Mouse (Mus musculus) liver (tissue): Measurements from ENCODE around the gene Notum.

Experiments
- DNase-seq: peaks from one replicate; pipeline ENCODE4 v3.0.0-alpha.2; 2020; ENCODE audit warnings: mixed read lengths

Notum gene

DNA sequence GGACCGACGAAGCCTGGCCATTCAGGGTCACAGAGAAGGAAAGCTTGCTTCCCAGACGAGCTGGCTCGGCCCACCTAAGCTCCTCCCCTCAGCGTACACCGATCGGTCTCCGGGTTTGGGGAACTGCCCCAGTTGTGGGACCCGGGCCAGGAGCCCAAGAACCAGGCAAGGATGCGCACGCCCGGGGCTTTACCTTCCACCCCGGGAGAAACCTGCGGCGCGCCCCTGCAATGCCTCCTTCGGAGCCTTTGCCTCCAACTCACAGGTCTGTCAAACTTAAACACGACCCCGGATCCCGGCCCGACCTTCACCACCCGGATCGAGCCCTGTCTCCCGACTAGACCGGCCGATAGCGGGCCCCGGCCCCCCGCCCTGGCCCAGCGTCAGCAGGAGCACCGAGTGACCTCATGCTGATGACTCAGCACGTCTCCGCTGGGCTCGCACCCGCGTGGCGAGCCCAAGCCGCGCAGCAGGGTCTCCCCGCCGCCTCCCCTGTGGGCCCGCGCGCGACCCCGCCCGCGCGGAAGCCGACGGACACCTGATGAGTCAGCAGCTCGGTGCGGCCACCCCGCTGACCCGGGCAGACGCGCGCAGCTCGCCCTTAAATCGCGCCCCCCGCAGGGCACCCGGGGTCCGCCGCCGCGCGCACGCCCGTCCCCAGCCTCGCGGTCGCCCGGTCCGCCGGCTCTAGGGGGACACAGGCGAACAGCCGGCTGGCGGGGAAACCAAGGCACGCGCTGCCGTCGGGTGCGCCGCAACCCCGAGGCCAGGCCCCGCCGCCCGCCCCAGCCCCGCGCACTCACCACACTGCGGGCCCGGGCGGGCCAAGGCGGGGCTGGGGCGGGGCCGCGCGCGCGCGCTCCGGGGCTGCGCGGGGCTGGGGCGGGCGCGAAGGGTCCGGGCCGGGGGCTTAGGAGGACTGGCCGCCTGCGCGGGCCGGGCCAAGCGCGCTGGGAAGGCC, 28.1 kb downstream of the Notum start:
- peak; percentile 91 for DNase-seq

DNA sequence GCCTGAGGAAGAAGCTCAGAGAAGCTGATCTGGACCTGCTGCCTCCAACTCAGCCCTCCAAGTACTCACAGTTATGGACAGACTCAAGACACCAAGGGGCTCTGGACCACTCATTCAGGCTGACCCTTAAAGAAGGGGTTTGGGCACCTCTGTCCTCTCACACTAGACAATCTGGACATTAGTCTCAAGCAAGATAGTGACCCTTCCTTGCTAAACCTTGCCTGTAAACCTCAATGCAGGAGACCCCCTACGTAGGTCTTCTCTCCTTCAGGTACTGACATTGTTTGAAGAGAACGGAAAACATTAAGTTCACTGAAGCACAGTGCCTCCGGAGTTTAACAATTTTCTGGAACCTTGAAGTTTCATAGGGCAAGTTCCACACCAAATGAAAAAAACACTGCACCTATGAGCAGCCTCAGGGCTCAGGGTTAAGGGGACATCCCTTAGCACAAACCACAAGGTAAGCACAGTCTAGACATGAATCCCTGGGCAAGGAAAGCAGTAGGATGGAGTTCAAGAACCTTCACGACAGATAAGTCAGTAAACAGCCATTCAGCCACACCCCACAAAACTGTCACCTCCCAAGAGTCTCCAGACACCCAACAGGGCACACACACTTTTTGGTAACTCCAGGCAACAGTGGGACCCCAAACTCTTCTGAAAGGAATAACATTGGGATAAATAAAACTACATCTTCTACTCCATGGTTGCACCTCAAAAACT, 29.1 kb downstream of the Notum start:
- DNase-seq = peak; percentile 79

DNA sequence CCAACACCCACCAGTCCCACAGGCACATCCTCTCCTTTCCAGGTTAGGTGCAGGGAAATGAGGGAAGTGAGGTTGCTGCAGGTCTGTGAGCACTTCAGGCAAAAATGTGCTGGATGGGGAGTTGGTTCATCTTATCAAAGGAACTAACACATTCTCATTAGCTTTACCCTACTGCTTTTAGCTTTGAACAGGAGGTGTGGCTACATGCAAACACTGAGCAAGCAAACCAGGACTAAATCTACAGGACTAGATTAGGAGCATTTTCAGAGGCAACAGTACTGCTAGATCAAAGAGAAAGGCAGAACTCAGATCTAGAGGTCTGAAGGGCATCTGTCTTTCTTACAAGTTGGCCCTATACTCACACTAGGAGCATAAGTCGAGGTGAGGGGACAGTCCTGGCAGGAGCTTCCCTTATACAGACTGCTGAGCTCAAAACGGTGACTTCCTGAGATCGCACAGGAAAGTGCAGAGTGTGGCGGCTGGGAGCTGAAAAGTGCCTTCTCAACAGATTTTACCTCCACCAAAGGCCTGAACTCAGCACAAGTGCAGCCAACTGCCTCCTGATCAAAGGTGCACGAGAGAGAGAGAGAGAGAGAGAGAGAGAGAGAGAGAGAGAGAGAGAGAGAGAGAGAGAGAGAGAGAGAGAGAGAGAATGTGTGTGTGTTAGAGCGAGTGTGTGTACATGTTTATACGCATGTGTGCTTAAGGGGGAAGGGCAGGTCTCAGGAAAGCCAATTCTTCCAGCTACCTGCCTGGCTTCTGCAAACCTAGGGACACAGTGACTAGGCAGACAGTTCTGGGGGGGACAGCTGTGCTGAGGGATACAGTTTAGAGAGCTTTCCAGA, 29.9 kb downstream of the Notum start:
- peak; percentile 51 for DNase-seq

DNA sequence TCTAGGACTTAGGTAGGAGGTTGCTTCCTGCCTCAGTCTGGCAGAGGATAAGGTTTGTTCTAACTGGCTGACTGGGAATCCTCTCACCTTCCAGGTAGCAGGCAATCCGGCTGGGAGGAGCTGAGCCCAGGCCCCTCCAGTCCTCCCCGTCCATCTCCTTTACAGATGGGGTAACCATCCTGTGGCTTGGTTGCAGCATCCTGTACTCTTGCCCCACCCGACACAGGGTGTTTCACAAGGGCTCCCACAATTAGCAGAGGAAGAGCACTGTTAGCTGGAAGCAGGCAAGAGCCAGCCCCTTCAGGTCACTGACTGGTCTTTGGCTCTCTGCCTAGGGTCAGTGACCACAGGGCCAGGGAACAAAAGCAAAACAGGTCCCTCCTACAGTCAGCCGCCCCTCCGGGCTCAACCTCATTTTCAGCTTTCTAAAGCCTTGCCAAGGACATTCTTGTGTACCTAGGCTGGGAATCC, 30.5 kb downstream of the Notum start:
- peak; percentile 71 for DNase-seq

DNA sequence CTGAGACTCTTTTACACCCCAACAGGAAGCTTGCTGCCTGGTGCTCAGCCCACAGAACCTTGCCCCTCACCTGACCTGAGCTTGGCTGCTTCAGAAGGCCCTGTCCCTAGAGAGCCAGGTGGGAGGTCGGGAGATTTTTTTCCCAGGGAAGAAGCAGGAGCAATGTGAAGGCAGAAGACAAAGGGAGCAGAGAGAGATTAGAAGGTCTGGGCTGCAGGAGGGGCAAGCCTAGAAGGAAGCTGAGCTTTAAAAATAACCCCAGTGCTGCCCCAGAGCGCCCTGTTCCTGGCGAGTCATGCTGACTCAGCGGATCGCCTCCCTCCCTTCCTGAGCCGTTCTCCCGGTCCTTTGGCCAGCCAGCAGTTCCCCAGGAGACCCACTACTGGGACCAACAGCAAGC, 31.1 kb downstream of the Notum start:
- DNase-seq = peak; percentile 93

DNA sequence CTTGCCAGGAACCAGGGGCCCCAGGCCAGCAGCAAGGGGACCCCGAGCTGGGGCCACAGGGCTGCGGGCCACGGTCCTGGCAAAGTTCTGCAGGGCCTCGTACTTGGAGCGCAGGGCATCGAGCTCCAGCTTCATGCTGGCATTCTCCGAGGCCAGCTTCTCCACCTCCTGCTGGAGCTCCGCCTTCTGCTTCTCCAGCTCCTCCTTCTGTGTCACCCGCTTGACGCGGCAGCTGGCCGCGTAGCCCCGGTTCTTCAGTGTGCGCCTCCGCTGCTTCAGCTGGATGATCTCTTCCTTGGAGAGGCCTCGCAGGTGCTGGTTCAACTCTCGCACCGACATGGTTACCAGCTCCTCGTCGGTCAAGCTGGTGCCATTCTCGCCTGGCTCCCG, 31.6 kb downstream of the Notum start:
- DNase-seq = peak; percentile 85

DNA sequence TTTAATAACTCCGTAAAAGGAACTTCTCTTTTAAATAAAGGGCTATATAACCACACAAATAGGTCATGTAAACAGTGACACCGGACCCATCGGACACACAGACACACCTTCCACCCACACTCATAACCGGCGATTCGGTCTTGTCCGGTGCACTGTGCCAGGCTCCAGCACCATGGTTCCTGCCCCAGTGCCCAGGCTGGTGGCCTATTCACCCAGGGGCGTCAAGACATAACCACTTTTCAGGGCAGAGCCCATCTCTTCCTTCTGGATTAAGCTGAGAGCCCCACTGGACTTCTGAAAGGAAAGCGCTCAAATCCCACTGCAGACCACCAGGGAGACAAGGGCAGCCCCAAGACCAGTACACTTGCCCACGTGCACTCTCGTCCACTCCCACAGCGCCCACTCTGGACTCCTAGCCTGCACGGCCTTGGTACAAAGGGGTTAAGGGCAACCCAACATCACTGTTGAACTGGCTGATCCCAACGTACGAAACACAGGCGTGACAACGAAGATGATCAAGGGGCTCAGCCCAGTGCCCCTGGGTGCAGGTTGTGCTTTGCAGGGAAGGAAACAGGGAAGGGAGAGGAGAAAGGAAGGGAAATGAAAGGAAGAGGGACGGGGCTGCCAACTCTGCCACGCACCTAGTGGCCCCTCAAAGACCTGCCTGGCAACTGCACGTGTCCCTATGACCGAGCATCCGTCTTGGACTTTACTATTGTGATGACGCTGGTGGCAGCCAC, 32.2 kb downstream of the Notum start:
- DNase-seq = no peak

DNA sequence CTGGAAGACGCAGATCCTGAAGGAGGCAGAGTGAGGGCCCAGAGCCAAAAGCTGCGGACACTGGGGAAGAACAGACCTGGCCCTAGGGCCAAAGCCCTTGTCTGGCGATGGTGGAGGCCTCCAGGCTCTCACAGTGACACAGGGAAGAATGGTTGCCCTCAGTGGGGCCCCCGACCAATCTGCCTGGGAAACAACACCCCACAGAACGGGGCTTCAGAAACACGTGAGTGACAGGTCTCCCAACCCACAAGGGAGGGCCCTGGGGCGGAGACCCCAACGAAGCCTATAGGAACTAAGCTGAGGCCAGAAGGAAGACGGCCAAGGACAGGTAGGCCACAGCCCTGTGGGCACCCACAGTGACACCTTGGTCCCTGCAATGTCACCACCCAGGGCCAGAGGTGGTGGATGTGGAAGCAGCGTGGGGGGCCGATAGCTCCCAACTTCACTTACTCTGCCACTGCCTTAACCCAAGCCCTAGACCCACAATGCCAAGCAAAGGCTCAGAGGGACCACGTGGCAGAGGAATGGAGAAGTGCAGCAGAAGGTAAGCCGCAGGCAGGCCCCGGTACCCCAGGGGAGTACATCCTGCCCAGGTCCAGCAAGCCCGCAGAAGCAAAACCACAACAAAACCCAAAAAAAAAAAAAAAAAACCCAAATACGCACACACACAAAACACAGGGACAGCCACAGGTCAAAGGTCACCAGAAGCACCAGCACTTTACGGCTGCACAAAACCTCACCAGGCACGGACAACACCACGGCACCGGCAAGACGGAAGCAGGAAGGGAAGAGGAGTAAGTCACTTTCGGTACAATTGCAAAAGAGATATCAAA, 33.3 kb downstream of the Notum start:
- no peak for DNase-seq

DNA sequence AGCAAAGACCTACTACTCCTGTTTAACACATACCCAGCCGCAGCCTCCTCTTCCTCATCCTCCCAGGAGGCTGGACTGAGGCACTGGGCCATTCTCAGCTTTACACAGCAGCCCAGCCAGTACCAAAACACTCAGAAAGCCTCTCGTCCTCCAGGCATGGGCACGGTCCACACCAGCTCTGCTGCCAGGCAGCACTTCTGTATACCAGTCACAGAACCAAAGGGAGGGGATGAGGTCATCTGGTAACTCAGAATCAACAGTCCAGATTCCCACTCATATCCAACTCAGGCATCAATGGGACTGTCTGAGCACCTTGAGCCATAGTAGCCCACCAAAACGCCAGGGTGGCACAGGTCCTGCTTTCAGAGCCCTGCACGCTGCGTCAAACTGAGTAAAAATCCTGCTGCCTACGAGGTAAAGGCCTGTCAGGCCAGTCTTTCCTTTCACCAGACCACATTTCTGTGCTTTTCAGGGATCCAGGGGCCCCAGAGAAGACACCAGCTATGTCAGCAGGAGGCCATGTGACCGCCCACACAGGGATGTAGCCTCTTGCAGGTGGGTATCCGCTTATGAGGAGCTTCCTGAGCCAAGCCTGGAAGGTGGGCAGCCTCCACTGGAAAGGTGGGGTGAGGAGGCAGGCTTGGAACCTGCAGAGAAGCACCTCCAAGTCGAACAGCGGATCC, 34.0 kb downstream of the Notum start:
- no peak for DNase-seq

DNA sequence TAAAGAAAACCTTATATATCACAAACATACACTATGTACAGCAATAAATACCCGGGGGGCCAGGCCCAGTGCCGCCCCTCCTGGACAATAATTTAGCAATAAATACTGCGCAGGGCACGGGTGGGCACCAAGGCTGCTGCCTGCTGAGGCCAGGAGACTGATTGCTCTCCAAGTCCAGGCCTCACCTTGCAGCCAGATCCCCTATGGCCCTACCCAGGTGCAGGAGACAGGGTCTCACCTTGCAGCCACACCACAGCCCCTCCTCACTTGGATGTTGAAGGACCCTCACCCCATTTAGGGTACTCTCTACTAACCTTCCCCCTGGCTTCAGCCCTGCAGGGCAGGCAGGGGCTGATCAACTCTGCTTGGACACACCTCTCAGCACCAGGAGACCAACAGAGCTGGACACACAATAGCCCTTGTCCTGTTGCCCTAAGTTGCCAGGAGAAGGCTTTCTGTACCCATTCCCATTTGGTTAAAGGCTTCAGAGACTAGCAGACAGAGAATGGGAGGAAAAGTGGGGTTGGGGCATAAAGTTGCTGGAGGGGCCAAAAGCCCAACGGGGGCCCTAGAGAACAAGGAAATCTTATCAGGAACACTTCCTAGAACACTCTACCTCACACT, 35.7 kb downstream of the Notum start, which contains the start of gene Sirt7:
Gene Sirt7 (minus strand): TSS at position 89 of the 624 bp plus-strand sequence.
- DNase-seq = no peak

DNA sequence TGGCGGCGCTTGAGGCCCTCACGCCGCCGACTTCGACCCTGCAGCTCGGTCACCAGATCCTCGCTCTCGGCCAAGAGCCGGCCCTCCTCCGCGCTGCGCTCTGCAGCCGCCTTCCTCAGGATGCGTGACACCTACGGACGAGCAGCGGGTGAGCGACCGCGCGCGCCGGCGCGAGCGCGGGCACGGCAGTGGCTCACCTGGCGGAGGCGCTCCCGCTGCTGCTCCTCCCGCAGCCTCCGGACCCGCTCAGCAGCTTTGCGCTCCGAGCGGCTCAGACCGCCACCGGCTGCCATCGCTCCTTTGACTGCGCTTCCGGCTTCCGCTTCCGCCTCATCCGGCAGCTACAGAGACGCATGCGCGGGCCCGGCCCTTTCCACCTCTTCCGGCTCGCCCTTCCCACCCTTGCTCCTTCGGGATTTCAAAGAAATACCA, 36.3 kb downstream of the Notum start:
- DNase-seq = peak; percentile 89

DNA sequence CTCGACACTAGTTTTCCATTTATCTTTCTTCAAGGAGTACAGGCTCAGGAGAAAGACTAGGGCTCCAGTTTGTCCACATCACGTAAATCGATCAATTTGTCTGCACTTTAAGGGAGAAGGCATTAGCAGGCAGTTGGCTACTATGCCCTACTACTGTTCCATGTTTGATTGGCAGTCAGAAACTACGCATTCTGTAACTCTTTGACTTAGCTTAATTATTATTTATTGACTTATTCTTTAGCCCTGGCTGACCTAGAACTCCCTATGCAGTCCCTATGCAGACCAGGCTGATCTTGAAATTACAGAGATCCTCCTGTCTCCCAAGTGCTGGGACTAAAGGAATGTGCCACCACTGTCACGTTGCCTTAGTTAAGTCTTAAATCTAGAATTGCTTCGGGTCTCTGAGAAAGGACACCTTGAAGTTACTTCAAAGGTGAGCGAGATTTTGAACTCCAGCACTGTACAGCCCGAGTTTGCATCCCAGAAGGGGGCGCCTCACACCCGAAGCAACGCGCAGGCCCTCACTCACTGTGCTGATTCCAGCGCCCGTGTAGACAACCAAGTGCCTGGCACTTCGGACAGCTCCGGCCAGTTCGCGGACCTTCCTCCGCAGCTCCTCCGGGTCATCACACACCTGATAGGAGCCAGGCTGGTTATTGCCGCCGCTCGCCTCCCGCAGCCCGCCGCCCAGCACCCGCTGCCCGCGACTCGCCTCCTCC, 36.9 kb downstream of the Notum start:
- peak; percentile 85 for DNase-seq

DNA sequence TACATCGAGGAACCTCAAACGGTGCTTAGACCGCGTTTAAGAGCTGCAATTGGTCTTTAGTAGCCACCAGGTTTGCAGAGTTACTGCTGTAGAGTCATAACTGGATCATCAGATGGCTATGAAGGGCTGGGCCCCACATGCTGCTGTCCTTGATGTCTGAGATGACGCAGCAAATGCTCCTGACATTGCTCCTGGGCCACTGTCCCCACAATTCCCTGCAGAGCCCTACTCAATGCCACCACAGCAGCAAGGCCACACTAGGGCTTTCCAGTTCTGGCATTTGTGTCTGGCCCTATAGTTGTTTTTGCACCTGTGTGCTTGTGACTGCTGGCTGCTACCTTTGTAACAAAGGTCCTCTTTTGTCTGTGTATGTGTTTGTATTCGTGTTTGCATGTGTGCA, 38.2 kb downstream of the Notum start:
- DNase-seq = no peak

DNA sequence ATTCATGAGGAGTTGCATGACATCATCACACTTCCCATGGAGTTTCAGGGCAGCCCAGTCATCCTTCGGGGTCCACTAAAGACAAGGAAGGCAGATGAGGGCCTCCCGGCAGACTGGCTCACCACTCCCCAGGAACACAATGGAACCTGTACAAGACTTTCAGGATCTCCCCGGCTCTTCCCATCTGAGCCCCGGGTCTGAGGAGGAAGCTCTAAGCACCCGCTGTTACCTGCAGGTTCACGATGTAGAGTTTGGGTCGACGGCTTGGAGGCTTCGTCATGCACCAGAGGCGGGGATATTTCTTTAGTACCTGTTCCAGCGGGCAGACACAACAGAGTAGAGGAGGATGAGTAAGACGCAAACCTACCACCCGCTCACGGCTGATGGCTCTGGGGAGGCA, 40.8 kb downstream of the Notum start:
- DNase-seq = no peak

DNA sequence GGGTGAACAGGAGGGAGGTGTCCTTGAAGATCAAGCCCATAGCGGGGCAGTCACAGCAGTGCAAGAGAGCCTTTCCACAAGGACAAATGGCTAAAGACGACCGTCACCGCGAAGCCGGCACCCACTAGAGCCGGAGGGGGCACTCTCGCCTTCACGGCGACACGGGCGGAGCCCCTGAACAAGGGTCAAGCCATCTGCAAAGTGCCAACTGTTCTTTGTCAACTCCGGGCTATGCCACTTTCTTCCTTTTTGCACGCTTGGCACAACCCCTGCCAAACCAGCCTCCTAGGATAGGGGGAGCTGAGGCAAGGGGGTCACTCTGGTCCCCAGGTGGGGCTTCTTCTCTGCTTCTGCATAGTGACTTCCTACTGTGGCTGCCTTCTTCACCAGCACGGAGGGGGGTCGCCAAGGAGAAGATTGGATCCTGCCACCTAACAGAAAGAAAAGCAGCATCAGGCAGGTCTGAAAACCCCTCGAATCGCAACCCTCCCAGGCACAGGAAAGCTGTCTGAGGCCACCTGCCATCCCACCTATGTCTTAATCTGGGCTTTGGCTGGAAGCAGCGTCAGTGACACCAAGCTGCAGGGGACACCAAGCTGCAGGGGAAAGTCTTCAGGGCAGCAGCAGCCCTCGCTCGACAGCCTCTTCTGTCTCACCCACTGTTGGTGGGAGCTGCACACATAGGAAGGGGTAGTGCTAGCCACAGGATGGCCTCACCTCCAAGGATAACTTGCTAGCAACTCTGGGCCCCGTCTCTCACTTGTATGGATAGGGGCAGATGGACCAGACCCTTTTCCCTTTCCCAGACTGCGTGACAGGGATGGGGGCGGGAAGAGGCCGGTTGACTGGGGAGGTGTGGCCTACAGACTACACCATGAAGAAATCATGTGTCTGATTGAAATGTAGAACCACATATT, 42.1 kb downstream of the Notum start:
- DNase-seq = no peak

DNA sequence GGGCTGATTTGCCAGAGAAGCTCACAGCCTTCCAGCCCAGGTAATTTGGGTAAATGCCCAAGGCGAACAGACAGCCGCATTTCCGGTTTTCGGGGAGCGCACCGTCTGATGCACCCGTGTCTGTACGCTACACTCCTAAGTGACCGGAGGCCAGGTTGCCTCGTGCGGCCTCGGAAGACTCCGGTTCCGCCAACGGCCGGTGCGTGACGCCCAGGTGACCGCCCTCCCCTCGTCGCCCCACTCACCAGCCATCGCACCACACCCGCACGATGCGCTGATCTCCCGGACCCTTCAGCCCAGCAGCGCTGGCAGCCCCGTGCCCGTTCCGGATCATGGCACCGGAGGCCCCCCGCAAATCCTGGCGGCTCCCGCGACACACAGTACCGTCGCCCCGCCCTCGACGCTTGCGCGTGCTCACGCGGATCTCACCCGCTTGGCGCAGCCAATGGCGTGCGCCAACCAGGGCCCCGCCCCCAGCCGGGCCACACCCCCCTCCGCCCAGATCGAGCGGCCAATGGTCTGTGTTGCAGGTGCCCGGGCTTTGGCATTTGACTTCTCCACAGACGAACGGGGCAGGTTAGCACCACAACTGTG, 43.4 kb downstream of the Notum start, which contains the start of gene Pcyt2:
Gene Pcyt2 (minus strand): TSS at position 418 of the 594 bp plus-strand sequence.
- DNase-seq = peak; percentile 97

DNA sequence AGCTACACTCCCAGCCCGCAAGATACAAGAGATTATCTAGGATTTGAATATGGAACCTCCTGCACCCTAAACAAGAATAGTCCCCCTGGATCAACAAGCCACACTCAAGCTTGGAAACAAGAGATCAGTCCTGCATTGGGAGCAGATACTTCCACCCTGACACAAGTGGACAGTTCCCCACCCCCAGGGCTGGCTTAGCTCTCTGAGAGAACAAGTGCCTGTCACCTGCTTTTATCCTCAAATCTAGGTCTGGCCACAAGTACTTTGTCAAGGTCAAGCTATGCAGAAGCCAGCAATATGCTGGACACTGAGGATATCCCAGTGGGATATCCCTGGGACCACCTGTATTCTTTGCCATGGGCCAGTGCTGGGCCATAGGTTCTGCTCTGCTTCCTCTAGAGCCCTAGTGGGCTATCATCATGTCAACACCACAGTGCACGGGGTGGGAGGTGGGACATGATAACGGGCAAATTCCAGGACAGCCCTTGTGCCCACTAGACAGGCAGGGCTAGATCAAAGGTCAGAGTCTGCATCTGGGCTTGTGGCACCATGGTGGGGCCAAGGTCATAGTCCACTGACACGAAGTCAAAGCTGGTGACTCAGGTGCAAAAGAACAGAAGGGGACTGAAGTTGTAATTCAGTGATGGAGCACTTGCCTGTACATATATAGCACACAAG, 44.2 kb downstream of the Notum start:
- peak; percentile 48 for DNase-seq
